Mouse (Mus musculus) CH12.LX (cell line): Measurements from ENCODE around the gene Abca5.

Source experiments
- BHLHE40 ChIP-seq: IDR thresholded peaks from 2 replicates; pipeline ENCODE4 v1.6.1; 2011; ENCODE audit warnings: mild to moderate bottlenecking, low read depth, low read length, improper control_type of control experiment
- CTCF ChIP-seq, 2 experiments: IDR thresholded peaks in 1 of 2; conservative IDR thresholded peaks in 1 of 2; 2 replicates each; pipeline ENCODE4 v1.5.1; 2011 to 2012; ENCODE audit warnings: low read depth in 2 of 2, low read length in 2 of 2, improper control_type of control experiment in 1 of 2, inconsistent platforms in 1 of 2, mild to moderate bottlenecking in 1 of 2, moderate library complexity in 1 of 2
- E2F4 ChIP-seq: IDR thresholded peaks from 2 replicates; pipeline ENCODE4 v1.6.1; 2011; ENCODE audit warnings: low read depth, low read length, improper control_type of control experiment; ENCODE audit not compliant: insufficient replicate concordance
- MAZ ChIP-seq: IDR thresholded peaks from 2 replicates; pipeline ENCODE4 v1.6.1; 2012; ENCODE audit warnings: low read depth, mild to moderate bottlenecking, inconsistent platforms, low read length, improper control_type of control experiment, moderate library complexity
- MYC ChIP-seq: IDR thresholded peaks from 2 replicates; pipeline ENCODE4 v1.6.1; 2011; ENCODE audit warnings: low read depth, mild to moderate bottlenecking, improper control_type of control experiment, low read length
- POLR2AphosphoS2 ChIP-seq: IDR thresholded peaks from 2 replicates; pipeline ENCODE4 v1.6.1; 2011; ENCODE audit warnings: low read depth, low read length, improper control_type of control experiment
- RCOR1 ChIP-seq: conservative IDR thresholded peaks from 2 replicates; pipeline ENCODE4 v1.6.1; 2012; ENCODE audit warnings: low read depth, mild to moderate bottlenecking, inconsistent platforms, low read length, improper control_type of control experiment
- USF1 ChIP-seq: IDR thresholded peaks from 2 replicates; pipeline ENCODE4 v1.6.1; 2014; ENCODE audit warnings: low read depth, mild to moderate bottlenecking, inconsistent platforms, low read length, improper control_type of control experiment
- USF2 ChIP-seq: conservative IDR thresholded peaks from 2 replicates; pipeline ENCODE4 v1.6.1; 2011; ENCODE audit warnings: low read depth, low read length, improper control_type of control experiment
- ZKSCAN1 ChIP-seq: IDR thresholded peaks from 2 replicates; pipeline ENCODE4 v1.6.1; 2012; ENCODE audit warnings: low read depth, inconsistent platforms, low read length, improper control_type of control experiment, borderline replicate concordance

GRCm38 (mm10) chr11:110379661-110380309 lies 42.3 kb upstream of the Abca5 start:
- no peak for TF ChIP-seq MAZ
- no peak for TF ChIP-seq E2F4
- TF ChIP-seq BHLHE40 = no peak
- TF ChIP-seq USF1 = peak; percentile 16; the same call in 1 of the 2 replicates
- no peak for TF ChIP-seq CTCF (conservative IDR thresholded peaks at IDR 0.05 in 1 of 2, IDR thresholded peaks at IDR 0.05 in 1 of 2; ENCODE audit: low read depth in 2 of 2, low read length in 2 of 2)
- TF ChIP-seq RCOR1 = no peak
- no peak for TF ChIP-seq ZKSCAN1
- no peak for TF ChIP-seq USF2
- TF ChIP-seq POLR2AphosphoS2 = no peak
- TF ChIP-seq MYC = no peak
